Mouse (Mus musculus) cerebellum, postnatal 14 days (tissue): ENCODE measurements at regions not wholly inside any gene's neighbourhood (a gene's known extent, or its start where the extent isn't known, plus 50 kb on each side); places are given as distances from the start of the nearest gene placed in this dataset.

Source experiments
- DNase-seq, 2 experiments: peaks; one replicate each; pipeline ENCODE4 v3.0.0; 2021; ENCODE audit warnings: mixed read lengths in 2 of 2

DNA sequence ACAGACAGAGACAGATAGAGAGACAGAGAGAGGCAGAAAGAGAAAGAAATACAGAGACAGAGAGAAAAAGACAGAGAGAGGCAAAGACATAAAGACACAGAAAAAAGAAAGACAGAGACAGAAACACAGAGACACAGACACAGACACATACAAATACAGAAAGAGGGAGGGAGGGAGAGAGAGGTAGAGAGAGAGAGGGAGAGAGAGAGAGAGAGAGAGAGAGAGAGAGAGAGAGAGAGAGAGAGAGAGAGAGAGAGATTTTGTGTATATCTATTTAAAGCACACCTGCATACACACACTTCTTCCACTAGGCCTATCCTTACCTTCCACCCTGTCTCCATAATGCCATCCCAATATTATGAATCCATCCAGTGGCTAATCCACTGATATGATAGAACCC lies 261.8 kb upstream of the Setmar start:
- no peak for DNase-seq
